Mouse (Mus musculus) hindbrain, postnatal 0 days (tissue): ENCODE measurements at regions not wholly inside any gene's neighbourhood (a gene's known extent, or its start where the extent isn't known, plus 50 kb on each side); places are given as distances from the start of the nearest gene placed in this dataset.

ENCODE experiments used
- ATAC-seq: fragments of 200-750 bp; cut with Nextera tagmentation; 2 replicates; pipeline ENCODE4 v1.8.0; 2017; ENCODE audit warnings: mild to moderate bottlenecking, moderate TSS enrichment, moderate library complexity
- DNase-seq: peaks from one replicate; pipeline ENCODE4 v3.0.0-alpha.2; 2015; ENCODE audit warnings: low spot score
- H3K27ac ChIP-seq: fragments of 300-500 bp; sonication (generic); 2 replicates; pipeline ENCODE4 v1.5.1; 2014; ENCODE audit warnings: mild to moderate bottlenecking
- H3K27me3 ChIP-seq: fragments of 300-500 bp; sonication (generic); 2 replicates; pipeline ENCODE4 v1.6.1; 2014; ENCODE audit warnings: low read length, mixed read lengths; ENCODE audit not compliant: insufficient read depth
- H3K36me3 ChIP-seq: fragments of 300-500 bp; sonication (generic); 2 replicates; pipeline ENCODE4 v1.6.1; 2014; ENCODE audit warnings: low read length, mixed read lengths; ENCODE audit not compliant: insufficient read depth
- H3K4me1 ChIP-seq: fragments of 300-500 bp; sonication (generic); 2 replicates; pipeline ENCODE4 v1.6.1; 2014; ENCODE audit warnings: antibody characterized with exemption, low read length, mixed read lengths; ENCODE audit not compliant: insufficient read depth
- H3K4me2 ChIP-seq: fragments of 300-500 bp; sonication (generic); 2 replicates; pipeline ENCODE4 v1.6.1; 2014; ENCODE audit warnings: low read depth, mild to moderate bottlenecking, low read length, moderate library complexity, mixed read lengths
- H3K4me3 ChIP-seq: fragments of 300-500 bp; sonication (generic); 2 replicates; pipeline ENCODE4 v1.5.1; 2014; ENCODE audit warnings: low read length
- H3K9ac ChIP-seq: fragments of 300-500 bp; sonication (generic); replicated peaks from 2 replicates; pipeline ENCODE4 v1.6.1; 2014; ENCODE audit warnings: mild to moderate bottlenecking, low read length, moderate library complexity, mixed read lengths
- H3K9me3 ChIP-seq: fragments of 300-500 bp; sonication (generic); 2 replicates; pipeline ENCODE4 v1.6.1; 2016; ENCODE audit warnings: low read length, mixed read lengths
- CTCF ChIP-seq: IDR thresholded peaks from 2 replicates; pipeline ENCODE4 v1.5.1; 2016; ENCODE audit warnings: antibody characterized with exemption, control low read depth, low read depth
- WGBS: fragments of 180-500 bp; shearing (Covaris S2); extraction: QIAGEN DNeasy Blood & Tissue Kit; methylation state at CpG from one replicate; pipeline ENCODE4 v1.1.7; 2014; 5-methylcytosine and 5-hydroxymethylcytosine counted together

- no peak overlapping the region for H3K4me3 ChIP-seq
- WGBS = 38% methylated on average over 6 of the region's 6 CpGs
- no peak for ATAC-seq
- no peak for TF ChIP-seq CTCF
- H3K27me3 ChIP-seq = no peaks in the 10 kb centered on the region
- no peaks in the 10 kb centered on the region for H3K36me3 ChIP-seq
- H3K9me3 ChIP-seq = no peaks in the 10 kb centered on the region
- no peak overlapping the region for H3K27ac ChIP-seq
- H3K9ac ChIP-seq = no peak overlapping the region
- DNase-seq = no peak
- H3K4me1 ChIP-seq = no peaks in the 10 kb centered on the region
- H3K4me2 ChIP-seq = no peak overlapping the region
Observed at GRCm38 (mm10) chr13:84639087-84640022, 417.3 kb downstream of the Tmem161b start.

GRCm38 (mm10) chr13:84644024-84644423, 421.9 kb downstream of the Tmem161b start:
- TF ChIP-seq CTCF = no peak
- DNase-seq = no peak
- no peak for ATAC-seq
- Histone ChIP-seq H3K4me3 (no peak overlapping the region), H3K27ac (no peak overlapping the region), H3K9me3 (no peaks in the 10 kb centered on the region), H3K9ac (no peak overlapping the region), H3K27me3 (no peaks in the 10 kb centered on the region), H3K36me3 (no peaks in the 10 kb centered on the region), H3K4me1 (no peaks in the 10 kb centered on the region), H3K4me2 (no peak overlapping the region)
- WGBS = 89% methylated on average over 4 of the region's 4 CpGs

GRCm38 (mm10) chr13:84646899-84647298, 424.8 kb downstream of the Tmem161b start:
- DNase-seq (no peak), ATAC-seq (no peak)
- Histone ChIP-seq H3K27me3 (no peaks in the 10 kb centered on the region), H3K9me3 (no peaks in the 10 kb centered on the region), H3K9ac (no peak overlapping the region), H3K4me2 (no peak overlapping the region), H3K4me3 (no peak overlapping the region), H3K4me1 (no peaks in the 10 kb centered on the region), H3K36me3 (no peaks in the 10 kb centered on the region), H3K27ac (no peak overlapping the region)
- 83% methylated on average over 1 of the region's 1 CpGs for WGBS
- TF ChIP-seq CTCF = no peak

- no peak overlapping the region for H3K4me2 ChIP-seq
- no peak overlapping the region for H3K9ac ChIP-seq
- H3K27ac ChIP-seq = no peak overlapping the region
- no peak for TF ChIP-seq CTCF
- DNase-seq (no peak), ATAC-seq (no peak)
- H3K27me3 ChIP-seq = no peaks in the 10 kb centered on the region
- H3K36me3 ChIP-seq = no peaks in the 10 kb centered on the region
- H3K4me1 ChIP-seq = no peaks in the 10 kb centered on the region
- H3K9me3 ChIP-seq = no peaks in the 10 kb centered on the region
- no peak overlapping the region for H3K4me3 ChIP-seq
- 65% methylated on average over 1 of the region's 1 CpGs for WGBS
Observed at GRCm38 (mm10) chr13:84648056-84648455, 426.0 kb downstream of the Tmem161b start.

- ATAC-seq (no peak), DNase-seq (no peak)
- 98% methylated on average over 2 of the region's 2 CpGs for WGBS
- no peak for TF ChIP-seq CTCF
- Histone ChIP-seq H3K4me1 (no peaks in the 10 kb centered on the region), H3K9ac (no peak overlapping the region), H3K4me2 (no peak overlapping the region), H3K9me3 (no peaks in the 10 kb centered on the region), H3K4me3 (no peak overlapping the region), H3K27ac (no peak overlapping the region), H3K36me3 (no peaks in the 10 kb centered on the region), H3K27me3 (no peaks in the 10 kb centered on the region)
Observed at GRCm38 (mm10) chr13:84663967-84664366, 441.9 kb downstream of the Tmem161b start.

GRCm38 (mm10) chr13:84680971-84681370, 458.9 kb downstream of the Tmem161b start:
- Histone ChIP-seq H3K27ac (no peak overlapping the region), H3K4me1 (no peaks in the 10 kb centered on the region), H3K36me3 (no peaks in the 10 kb centered on the region), H3K4me2 (no peak overlapping the region), H3K4me3 (no peak overlapping the region), H3K27me3 (no peaks in the 10 kb centered on the region), H3K9me3 (no peaks in the 10 kb centered on the region), H3K9ac (no peak overlapping the region)
- no peak for ATAC-seq
- DNase-seq = no peak
- no peak for TF ChIP-seq CTCF
- 42% methylated on average over 2 of the region's 2 CpGs for WGBS

- no peak overlapping the region for H3K4me2 ChIP-seq
- no peak overlapping the region for H3K4me3 ChIP-seq
- WGBS = 60% methylated on average over 2 of the region's 2 CpGs
- TF ChIP-seq CTCF = no peak
- no peaks in the 10 kb centered on the region for H3K27me3 ChIP-seq
- H3K9me3 ChIP-seq = no peaks in the 10 kb centered on the region
- H3K9ac ChIP-seq = no peak overlapping the region
- no peak for ATAC-seq
- DNase-seq = no peak
- no peak overlapping the region for H3K27ac ChIP-seq
- no peaks in the 10 kb centered on the region for H3K36me3 ChIP-seq
- H3K4me1 ChIP-seq = no peaks in the 10 kb centered on the region
Observed at GRCm38 (mm10) chr13:84685930-84686329, 463.8 kb downstream of the Tmem161b start.
